Mouse (Mus musculus) CH12.LX (cell line): ENCODE results near the gene Sart3.

Experiments used
- CHD2 ChIP-seq: IDR thresholded peaks from 2 replicates; pipeline ENCODE4 v1.6.1; 2011; ENCODE audit warnings: low read length, improper control_type of control experiment
- CTCF ChIP-seq, 2 experiments: IDR thresholded peaks in 1 of 2; conservative IDR thresholded peaks in 1 of 2; 2 replicates each; pipeline ENCODE4 v1.5.1; 2011 to 2012; ENCODE audit warnings: low read depth in 2 of 2, low read length in 2 of 2, improper control_type of control experiment in 1 of 2, inconsistent platforms in 1 of 2, mild to moderate bottlenecking in 1 of 2, moderate library complexity in 1 of 2
- EP300 ChIP-seq: IDR thresholded peaks from 2 replicates; pipeline ENCODE4 v1.6.1; 2011; ENCODE audit warnings: low read length, improper control_type of control experiment
- MEF2A ChIP-seq: IDR thresholded peaks from 2 replicates; pipeline ENCODE4 v1.6.1; 2014; ENCODE audit warnings: low read depth, mild to moderate bottlenecking, inconsistent platforms, low read length, improper control_type of control experiment, borderline replicate concordance
- POLR2A ChIP-seq: IDR thresholded peaks from 2 replicates; pipeline ENCODE4 v1.6.1; 2011; ENCODE audit warnings: low read depth, mild to moderate bottlenecking, improper control_type of control experiment, low read length
- POLR2AphosphoS2 ChIP-seq: IDR thresholded peaks from 2 replicates; pipeline ENCODE4 v1.6.1; 2011; ENCODE audit warnings: low read depth, low read length, improper control_type of control experiment
- TCF12 ChIP-seq: IDR thresholded peaks from 2 replicates; pipeline ENCODE4 v1.6.1; 2014; ENCODE audit warnings: low read depth, mild to moderate bottlenecking, inconsistent platforms, low read length, improper control_type of control experiment
- ZC3H11A ChIP-seq: IDR thresholded peaks from 2 replicates; pipeline ENCODE4 v1.6.1; 2012; ENCODE audit warnings: low read depth, mild to moderate bottlenecking, inconsistent platforms, low read length, improper control_type of control experiment
- ZNF384 ChIP-seq: IDR thresholded peaks from 2 replicates; pipeline ENCODE4 v1.6.1; 2012; ENCODE audit warnings: low read depth, low read length, improper control_type of control experiment, inconsistent platforms

DNA sequence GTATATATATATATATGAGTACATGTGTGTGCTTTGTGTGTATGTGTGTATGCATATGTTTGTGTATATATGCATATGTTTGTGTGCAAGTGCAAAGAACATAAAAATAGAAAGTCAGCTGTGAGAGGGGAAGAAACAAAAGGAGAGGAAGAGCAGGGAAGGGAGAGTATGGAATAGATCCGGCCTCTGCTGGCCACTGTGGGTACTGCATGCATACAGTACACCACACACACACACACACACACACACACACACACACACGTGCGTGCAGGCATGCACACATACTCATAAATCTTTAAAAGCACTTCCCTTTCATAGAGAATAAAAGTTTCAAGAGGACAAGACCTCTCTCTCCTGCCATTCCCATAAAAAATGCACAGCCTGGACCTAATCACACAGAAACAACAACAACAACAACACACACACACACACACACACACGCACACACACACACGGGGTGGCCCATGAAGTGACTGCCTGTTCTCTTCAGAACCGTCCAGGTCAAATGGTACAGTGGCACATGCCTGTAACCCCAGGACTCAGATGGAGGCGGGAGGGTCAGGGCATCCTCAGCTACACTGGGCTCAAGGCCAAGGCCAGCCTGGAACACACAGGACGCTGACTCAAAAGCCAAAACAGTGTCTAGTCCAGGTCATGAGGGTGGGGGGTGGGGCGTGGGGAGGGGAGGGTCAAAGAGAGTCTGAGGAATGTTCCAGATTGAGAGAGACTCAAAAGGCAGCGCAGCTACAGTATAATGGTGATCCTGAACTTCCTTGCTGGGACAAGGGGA, 49.9 kb downstream of the Sart3 start:
- TF ChIP-seq TCF12 (no peak), ZNF384 (no peak), CTCF (conservative IDR thresholded peaks at IDR 0.05 in 1 of 2, IDR thresholded peaks at IDR 0.05 in 1 of 2; ENCODE audit: low read depth in 2 of 2, low read length in 2 of 2) (peak in 1 of 2 experiments; percentile 19; a peak in 1 of 4 replicates), POLR2AphosphoS2 (no peak), EP300 (no peak), ZC3H11A (no peak), POLR2A (no peak), CHD2 (no peak), MEF2A (no peak)
